Mouse (Mus musculus) CH12.LX (cell line): ENCODE data around the gene 2310022B05Rik. TPM values are rescaled to one million over a fixed set of nuclear protein-coding genes. Genes with fewer than 3 reads are reported as not detected.

Source experiments
- DNase-seq: peaks from one replicate; pipeline ENCODE4 v3.0.0-alpha.2; 2013; ENCODE audit errors: extremely low read depth
- H3K27ac ChIP-seq: 2 replicates; pipeline ENCODE4 v1.5.1; 2012; ENCODE audit warnings: low read depth, mild to moderate bottlenecking, control low read depth, moderate library complexity; ENCODE audit not compliant: insufficient read depth
- H3K27me3 ChIP-seq: replicated peaks from 2 replicates; pipeline ENCODE3; 2012; ENCODE audit warnings: inconsistent platforms
- H3K36me3 ChIP-seq, 2 experiments: replicated peaks in 1 of 2; 2 replicates each; pipeline versions ENCODE3 to v1.6.1; 2012; ENCODE audit warnings: inconsistent platforms in 1 of 2, low read length in 1 of 2, mild to moderate bottlenecking in 1 of 2, mixed read lengths in 1 of 2, moderate library complexity in 1 of 2; ENCODE audit not compliant: control insufficient read depth in 1 of 2, insufficient read depth in 1 of 2
- H3K4me1 ChIP-seq, 2 experiments: 2 replicates each; pipeline ENCODE4 v1.6.1; 2012; ENCODE audit warnings: inconsistent platforms in 1 of 2, moderate library complexity in 1 of 2; ENCODE audit not compliant: insufficient read depth in 2 of 2, control insufficient read depth in 1 of 2
- H3K4me2 ChIP-seq: 2 replicates; pipeline ENCODE4 v1.6.1; 2012; ENCODE audit warnings: low read depth, mild to moderate bottlenecking, control low read depth; ENCODE audit not compliant: poor library complexity, insufficient read depth, severe bottlenecking
- H3K4me3 ChIP-seq, 3 experiments: fragments of 150-350 bp in 1 of 3; sonication (generic) in 1 of 3; replicated peaks in 1 of 3; 2 replicates each; pipeline versions ENCODE3 to v1.5.1; 2011 to 2012; ENCODE audit warnings: low read depth in 2 of 3, low read length in 2 of 3, mild to moderate bottlenecking in 2 of 3, moderate library complexity in 2 of 3, control low read depth in 1 of 3, improper control_type of control experiment in 1 of 3, inconsistent platforms in 1 of 3, mixed read lengths in 1 of 3; ENCODE audit not compliant: poor library complexity in 1 of 3
- H3K79me2 ChIP-seq: replicated peaks from 2 replicates; pipeline ENCODE4 v1.6.1; 2012; ENCODE audit warnings: mild to moderate bottlenecking, moderate library complexity; ENCODE audit not compliant: control insufficient read depth, poor library complexity, insufficient read depth, severe bottlenecking; ENCODE audit errors: extremely low read depth
- H3K9ac ChIP-seq: 2 replicates; pipeline ENCODE4 v1.6.1; 2012; ENCODE audit warnings: low read depth, mild to moderate bottlenecking, control low read depth, moderate library complexity; ENCODE audit not compliant: insufficient read depth
- H3K9me3 ChIP-seq: replicated peaks from 2 replicates; pipeline ENCODE3; 2012; ENCODE audit warnings: low read length, inconsistent platforms, mixed read lengths
- EP300 ChIP-seq: IDR thresholded peaks from 2 replicates; pipeline ENCODE4 v1.6.1; 2011; ENCODE audit warnings: low read length, improper control_type of control experiment
- IRF4 ChIP-seq: IDR thresholded peaks from 2 replicates; pipeline ENCODE4 v1.6.1; 2014; ENCODE audit warnings: low read depth, mild to moderate bottlenecking, inconsistent platforms, low read length, improper control_type of control experiment
- KAT2A ChIP-seq: IDR thresholded peaks from 2 replicates; pipeline ENCODE4 v1.6.1; 2012; ENCODE audit warnings: low read length, improper control_type of control experiment, inconsistent platforms; ENCODE audit not compliant: insufficient replicate concordance
- MAFK ChIP-seq: IDR thresholded peaks from 2 replicates; pipeline ENCODE4 v1.6.1; 2011; ENCODE audit warnings: low read length, improper control_type of control experiment; ENCODE audit not compliant: insufficient replicate concordance
- MAZ ChIP-seq: IDR thresholded peaks from 2 replicates; pipeline ENCODE4 v1.6.1; 2012; ENCODE audit warnings: low read depth, mild to moderate bottlenecking, inconsistent platforms, low read length, improper control_type of control experiment, moderate library complexity
- MEF2A ChIP-seq: IDR thresholded peaks from 2 replicates; pipeline ENCODE4 v1.6.1; 2014; ENCODE audit warnings: low read depth, mild to moderate bottlenecking, inconsistent platforms, low read length, improper control_type of control experiment, borderline replicate concordance
- MYC ChIP-seq: IDR thresholded peaks from 2 replicates; pipeline ENCODE4 v1.6.1; 2011; ENCODE audit warnings: low read depth, mild to moderate bottlenecking, improper control_type of control experiment, low read length
- NRF1 ChIP-seq: IDR thresholded peaks from 2 replicates; pipeline ENCODE4 v1.6.1; 2014; ENCODE audit warnings: low read depth, mild to moderate bottlenecking, inconsistent platforms, low read length, improper control_type of control experiment, moderate library complexity
- POLR2A ChIP-seq: IDR thresholded peaks from 2 replicates; pipeline ENCODE4 v1.6.1; 2011; ENCODE audit warnings: low read depth, mild to moderate bottlenecking, improper control_type of control experiment, low read length
- RAD21 ChIP-seq: IDR thresholded peaks from 2 replicates; pipeline ENCODE4 v1.6.1; 2011; ENCODE audit warnings: low read depth, mild to moderate bottlenecking, low read length, improper control_type of control experiment, moderate library complexity
- RCOR1 ChIP-seq: conservative IDR thresholded peaks from 2 replicates; pipeline ENCODE4 v1.6.1; 2012; ENCODE audit warnings: low read depth, mild to moderate bottlenecking, inconsistent platforms, low read length, improper control_type of control experiment
- SIN3A ChIP-seq: IDR thresholded peaks from 2 replicates; pipeline ENCODE4 v1.6.1; 2012; ENCODE audit warnings: low read length, improper control_type of control experiment, inconsistent platforms
- SMC3 ChIP-seq: IDR thresholded peaks from 2 replicates; pipeline ENCODE4 v1.6.1; 2011; ENCODE audit warnings: low read depth, low read length, improper control_type of control experiment
- UBTF ChIP-seq: IDR thresholded peaks from 2 replicates; pipeline ENCODE4 v1.6.1; 2012; ENCODE audit warnings: low read depth, mild to moderate bottlenecking, inconsistent platforms, low read length, improper control_type of control experiment, moderate library complexity
- USF1 ChIP-seq: IDR thresholded peaks from 2 replicates; pipeline ENCODE4 v1.6.1; 2014; ENCODE audit warnings: low read depth, mild to moderate bottlenecking, inconsistent platforms, low read length, improper control_type of control experiment
- ZNF384 ChIP-seq: IDR thresholded peaks from 2 replicates; pipeline ENCODE4 v1.6.1; 2012; ENCODE audit warnings: low read depth, low read length, improper control_type of control experiment, inconsistent platforms
- dilution Hi-C: fragments of 300-500 bp; cut with MboI; formaldehyde crosslinking; loops from 2 replicates; pipeline ENCODE4 v1.14.3; 2020; ENCODE audit warnings: low sequenced_read_pairs; ENCODE audit not compliant: extremely low pct_unique_long_range_greater_than_20kb, extremely low pct_ligation_motif_present
- in situ Hi-C: fragments of 300-500 bp; cut with MboI; formaldehyde crosslinking; loops from 3 replicates; pipeline ENCODE4 v1.14.3; 2019; ENCODE audit warnings: low sequenced_read_pairs, low pct_ligation_motif_present, low pct_unique_long_range_greater_than_20kb, mixed read lengths
- polyA plus RNA-seq: library from polyadenylated mRNA; unstranded; fragments of >175 nt; gene quantifications from 2 replicates; pipeline ENCODE4 v1.2.1, GENCODE M21; 2012; ENCODE audit warnings: low read depth; ENCODE audit not compliant: insufficient read length
- total RNA-seq, 2 experiments: library from RNA; depleted of rRNA; stranded (reverse); fragments of 300-350 nt in 1 of 2; fragments of >200 nt in 1 of 2; gene quantifications; 2 replicates each; pipeline ENCODE4 v1.2.3; 2012 to 2014

Gene 2310022B05Rik
- total and polyA plus RNA-seq, 3 experiments = 3.2 to 7.1 (median 5.7) TPM

DNA sequence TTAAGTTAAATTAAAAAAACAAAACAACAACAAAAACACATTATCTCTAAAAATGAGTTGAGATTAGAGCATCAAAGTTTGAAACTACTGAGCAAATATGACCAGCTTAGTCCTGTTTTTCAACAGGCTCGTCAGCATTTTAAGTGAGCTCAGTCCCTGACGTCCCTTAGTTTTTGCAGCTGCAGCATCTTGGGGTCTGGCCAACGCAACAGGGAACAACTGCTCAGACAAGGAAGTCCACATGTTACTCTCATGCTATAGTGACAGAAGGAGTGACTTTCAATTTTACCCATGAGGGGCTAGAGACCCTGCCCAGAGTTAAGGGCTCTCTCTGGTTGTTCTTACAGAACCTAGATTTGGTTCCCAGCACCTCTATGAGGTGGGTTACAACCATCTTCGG is 41.2 kb upstream of the 2310022B05Rik start:
- peaks cover 38 to 79% of the 10 kb centered on the region in 2 experiments for H3K36me3 ChIP-seq
- peaks cover 8 to 23% of the 10 kb centered on the region in 2 experiments for H3K4me1 ChIP-seq
- no peak overlapping the region for H3K4me2 ChIP-seq
- no peaks in the 10 kb centered on the region for H3K79me2 ChIP-seq
- no peak overlapping the region for H3K9ac ChIP-seq
- dilution Hi-C loops (no loop called here), in situ Hi-C loops (no loop called here)
- no peak overlapping the region for H3K27ac ChIP-seq
- TF ChIP-seq USF1 = no peak
- no peak for TF ChIP-seq KAT2A
- no peak for TF ChIP-seq SIN3A
- no peak for TF ChIP-seq MEF2A
- TF ChIP-seq MYC = no peak
- TF ChIP-seq MAZ = no peak
- H3K27me3 ChIP-seq = no peaks in the 10 kb centered on the region
- no peaks in the 10 kb centered on the region for H3K9me3 ChIP-seq
- H3K4me3 ChIP-seq = no peak overlapping the region
- DNase-seq = no peak

DNA sequence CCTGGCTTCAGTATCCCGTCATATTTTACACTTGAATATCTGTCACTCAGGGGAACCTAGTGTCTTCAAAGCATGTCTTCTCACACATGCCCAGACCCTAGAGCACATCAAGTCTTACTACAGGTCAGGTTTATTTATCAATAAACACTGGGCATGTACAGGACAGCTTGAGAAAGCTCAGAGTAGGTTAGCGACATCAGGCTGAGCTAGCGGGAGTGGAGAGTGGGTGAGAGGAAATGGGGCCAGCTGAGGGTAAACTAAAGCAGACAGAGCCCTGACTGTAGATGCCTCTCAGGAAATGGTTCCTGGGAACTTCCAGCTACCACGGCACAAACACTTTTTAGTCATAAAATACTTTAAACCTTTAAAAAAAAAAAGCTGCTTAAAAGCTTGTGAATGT is 40.4 kb upstream of the 2310022B05Rik start:
- Histone ChIP-seq H3K4me3 (no peak overlapping the region), H3K36me3 (peaks cover 37 to 78% of the 10 kb centered on the region in 2 experiments), H3K27ac (no peak overlapping the region), H3K4me1 (peaks cover 8 to 23% of the 10 kb centered on the region in 2 experiments), H3K9me3 (no peaks in the 10 kb centered on the region), H3K79me2 (no peaks in the 10 kb centered on the region), H3K4me2 (no peak overlapping the region), H3K27me3 (no peaks in the 10 kb centered on the region), H3K9ac (no peak overlapping the region)
- in situ Hi-C loops = no loop called here
- dilution Hi-C loops = no loop called here
- TF ChIP-seq NRF1 = no peak
- TF ChIP-seq IRF4 = no peak
- no peak for TF ChIP-seq RAD21
- TF ChIP-seq UBTF = no peak
- no peak for DNase-seq

DNA sequence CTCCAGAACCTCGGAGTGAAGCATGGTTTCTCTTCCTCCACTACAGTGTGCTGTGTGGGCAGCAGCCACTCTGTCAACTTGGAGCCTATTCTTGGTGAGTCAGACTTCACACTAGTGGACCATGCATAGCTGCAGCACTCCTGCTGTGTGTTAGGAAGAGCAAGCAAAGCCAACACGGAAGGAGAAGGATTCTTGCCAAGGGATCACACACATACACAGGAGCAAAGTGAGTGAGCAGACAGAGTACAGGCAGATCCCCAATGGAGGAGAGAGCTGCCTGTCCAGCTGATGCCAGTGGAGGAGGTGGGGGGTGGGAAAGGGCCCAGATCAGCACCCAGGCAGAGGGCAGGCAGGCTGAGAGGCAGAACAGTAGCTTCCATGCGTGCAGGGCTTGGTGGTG is 39.0 kb upstream of the 2310022B05Rik start:
- peaks cover 8 to 23% of the 10 kb centered on the region in 2 experiments for H3K4me1 ChIP-seq
- peaks cover 47 to 82% of the 10 kb centered on the region in 2 experiments for H3K36me3 ChIP-seq

More for the DNA sequence above, 39.0 kb upstream of the 2310022B05Rik start:
- Histone ChIP-seq H3K27me3 (no peaks in the 10 kb centered on the region), H3K9ac (no peak overlapping the region), H3K9me3 (no peaks in the 10 kb centered on the region), H3K27ac (peak overlapping the region; percentile 2; the same call in 1 of the 2 replicates), H3K79me2 (no peaks in the 10 kb centered on the region), H3K4me3 (no peak overlapping the region), H3K4me2 (no peak overlapping the region)
- in situ Hi-C loops (no loop called here), dilution Hi-C loops (no loop called here)
- TF ChIP-seq MAFK (no peak), MYC (no peak), ZNF384 (no peak), POLR2A (no peak), RCOR1 (no peak), SMC3 (no peak), EP300 (no peak)
- no peak for DNase-seq
